Comparison of ENCODE assay signal across 15 mouse cellular contexts in the genomic region with DNA sequence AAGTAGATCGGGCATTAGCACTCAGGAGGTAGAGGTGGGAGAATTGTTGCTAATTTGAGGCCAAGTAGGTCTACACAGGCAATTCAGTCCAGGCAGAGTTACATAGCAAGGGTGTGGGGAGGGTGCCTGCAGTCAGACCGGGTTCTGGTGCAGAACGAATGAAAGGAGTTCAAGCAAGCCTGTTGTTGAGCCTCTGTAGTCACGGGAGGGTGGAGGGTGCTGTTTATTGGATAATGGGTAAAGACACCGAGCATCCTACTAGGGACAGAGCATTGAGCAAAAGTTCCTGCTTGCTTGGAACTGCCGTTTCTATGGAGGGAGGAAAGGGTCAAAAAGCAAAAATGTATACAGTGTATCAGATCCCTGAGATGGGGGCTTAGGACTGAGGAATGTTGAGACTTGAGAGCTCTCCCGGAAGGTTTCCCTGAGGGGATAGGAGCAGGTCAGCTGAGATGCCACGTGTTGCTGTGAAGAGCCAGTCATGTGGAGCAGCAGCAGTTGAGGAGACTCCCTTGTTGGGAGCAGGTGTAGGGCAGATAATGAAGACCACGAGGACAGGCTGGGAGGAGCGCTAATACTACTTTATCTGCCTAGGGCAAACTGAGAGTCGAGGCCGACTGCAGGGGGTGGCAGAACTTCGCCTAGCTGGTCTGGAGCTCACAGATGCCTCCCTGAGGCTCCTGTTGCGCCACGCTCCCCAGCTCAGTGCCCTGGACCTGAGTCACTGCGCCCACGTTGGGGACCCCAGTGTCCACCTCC. TPM values are rescaled to one million over a fixed set of nuclear protein-coding genes. Genes with fewer than 3 reads are reported as not detected.
A peak's percentile ranks its signal among the peaks of the same experiment; 100 is the strongest.
DNase-seq lines count a peak whose midpoint lies in the region; ATAC-seq and TF ChIP-seq lines count a peak whose summit lies in the region.
"Had no signal": no experiment of that assay in that cellular context is flagged by ENCODE, and none has a peak within 500 bp of the region (broad histone marks: within the 10 kb centered on the region; RNA-seq: fewer than 3 reads in every experiment).

No protein-coding gene starts in this region.

- no peaks in the 10 kb centered on the region for H3K9me3 ChIP-seq in limb, embryonic 11.5 days (ENCODE audit: control insufficient read depth, low read length)
- H3K9me3 ChIP-seq in limb, embryonic 10.5 days (replicated peaks) = no peaks in the 10 kb centered on the region
- H3K9me3 ChIP-seq in liver, embryonic 11.5 days (ENCODE audit: control insufficient read depth, low read length) = no peaks in the 10 kb centered on the region
- no peaks in the 10 kb centered on the region for H3K9me3 ChIP-seq in intestine, postnatal 0 days (ENCODE audit: control insufficient read depth)
- H3K9me3 ChIP-seq: forebrain, embryonic 15.5 days; neural tube, embryonic 12.5 days had no signal

- no peaks in the 10 kb centered on the region for H3K27me3 ChIP-seq in limb, embryonic 11.5 days (ENCODE audit: control insufficient read depth, insufficient read depth, low read length)
- H3K27me3 ChIP-seq in limb, embryonic 10.5 days (ENCODE audit: low read depth, poor library complexity, severe bottlenecking) = no peaks in the 10 kb centered on the region
- H3K27me3 ChIP-seq in liver, embryonic 11.5 days (replicated peaks; ENCODE audit: control insufficient read depth, insufficient read depth, low read length) = no peaks in the 10 kb centered on the region
- H3K27me3 ChIP-seq in intestine, postnatal 0 days (replicated peaks; ENCODE audit: control insufficient read depth, insufficient read depth, low read length) = no peaks in the 10 kb centered on the region
- H3K27me3 ChIP-seq: forebrain, embryonic 15.5 days; neural tube, embryonic 12.5 days had no signal

- H3K4me1 ChIP-seq in limb, embryonic 11.5 days (ENCODE audit: control insufficient read depth, insufficient read depth, low read length) = peaks cover 12% of the 10 kb centered on the region
- H3K4me1 ChIP-seq in limb, embryonic 10.5 days = peaks cover 39% of the 10 kb centered on the region
- H3K4me1 ChIP-seq in liver, embryonic 11.5 days (replicated peaks; ENCODE audit: control insufficient read depth, insufficient read depth, low read length) = peaks cover 36% of the 10 kb centered on the region
- H3K4me1 ChIP-seq in intestine, postnatal 0 days (replicated peaks; ENCODE audit: control insufficient read depth, insufficient read depth, low read length) = peaks cover 3% of the 10 kb centered on the region; the same call in 1 of the 2 replicates

- H3K36me3 ChIP-seq in limb, embryonic 11.5 days (ENCODE audit: control insufficient read depth, insufficient read depth, low read length) = peaks cover 15% of the 10 kb centered on the region
- H3K36me3 ChIP-seq in limb, embryonic 10.5 days = peaks cover 66% of the 10 kb centered on the region
- H3K36me3 ChIP-seq in liver, embryonic 11.5 days (ENCODE audit: control insufficient read depth, insufficient read depth, low read length) = peaks cover 13% of the 10 kb centered on the region; the same call in 1 of the 2 replicates
- peaks cover 43% of the 10 kb centered on the region for H3K36me3 ChIP-seq in intestine, postnatal 0 days (ENCODE audit: control insufficient read depth, insufficient read depth)

- 0 out of 2 replicates have a peak overlapping the region, but pooled peaks have one; percentile 14 for H3K27ac ChIP-seq in limb, embryonic 11.5 days (replicated peaks; ENCODE audit: low read depth, low read length)
- no peak overlapping the region for H3K27ac ChIP-seq in limb, embryonic 10.5 days
- H3K27ac ChIP-seq in liver, embryonic 11.5 days (ENCODE audit: low read depth, low read length) = peak overlapping the region; percentile 93
- H3K27ac ChIP-seq in intestine, postnatal 0 days (ENCODE audit: low read depth, low read length) = no peak overlapping the region
- H3K27ac ChIP-seq: neural tube, embryonic 12.5 days had no signal

- no peak overlapping the region for H3K9ac ChIP-seq in limb, embryonic 11.5 days (ENCODE audit: low read length)
- H3K9ac ChIP-seq in liver, embryonic 11.5 days (ENCODE audit: low read depth, low read length) = peak overlapping the region; percentile 69
- no peak overlapping the region for H3K9ac ChIP-seq in intestine, postnatal 0 days (ENCODE audit: low read depth, low read length)
- H3K9ac ChIP-seq: forebrain, embryonic 15.5 days; neural tube, embryonic 12.5 days had no signal

- ATAC-seq in limb, embryonic 11.5 days (ENCODE audit: insufficient number of reproducible peaks, low FRiP score, low TSS enrichment, low read depth) = no peak
- peak; percentile 89 for ATAC-seq in liver, embryonic 11.5 days (replicated peaks; ENCODE audit: low FRiP score)
- no peak for ATAC-seq in intestine, postnatal 0 days
- ATAC-seq: forebrain, embryonic 15.5 days had no signal

- no peak for TF ChIP-seq CTCF in intestine, postnatal 0 days (IDR thresholded peaks at IDR 0.05; ENCODE audit: low read depth)

- H3K4me3 ChIP-seq in limb, embryonic 11.5 days (ENCODE audit: low read depth, low read length) = no peak overlapping the region
- no peak overlapping the region for H3K4me3 ChIP-seq in limb, embryonic 10.5 days
- peak overlapping the region; percentile 79 for H3K4me3 ChIP-seq in liver, embryonic 11.5 days (ENCODE audit: low read depth, low read length)
- no peak overlapping the region for H3K4me3 ChIP-seq in intestine, postnatal 0 days (ENCODE audit: low read depth, low read length)
- H3K4me3 ChIP-seq: forebrain, embryonic 15.5 days; layer of hippocampus, adult 2 months; neural tube, embryonic 12.5 days had no signal

- 84% methylated on average over 17 of the region's 17 CpGs for WGBS in limb, embryonic 11.5 days
- 84% methylated on average over 17 of the region's 17 CpGs for WGBS in limb, embryonic 10.5 days
- WGBS in liver, embryonic 11.5 days = 53% methylated on average over 17 of the region's 17 CpGs
- 72% methylated on average over 17 of the region's 17 CpGs for WGBS in intestine, postnatal 0 days

- no peak overlapping the region for H3K4me2 ChIP-seq in limb, embryonic 11.5 days (ENCODE audit: low read depth, severe bottlenecking)
- H3K4me2 ChIP-seq in liver, embryonic 11.5 days = peak overlapping the region; percentile 94
- H3K4me2 ChIP-seq in intestine, postnatal 0 days (replicated peaks; ENCODE audit: low read depth) = no peak overlapping the region
- H3K4me2 ChIP-seq: forebrain, embryonic 15.5 days; midbrain, embryonic 11.5 days had no signal

- no peak for DNase-seq in limb, embryonic 11.5 days (ENCODE audit: low spot score)
- DNase-seq in limb, embryonic 10.5 days (ENCODE audit: low spot score) = no peak
- DNase-seq in ZHBTc4 (ENCODE audit: low read depth, low spot score) = peak; percentile 51
- peak; percentile 67 for DNase-seq in liver, embryonic 11.5 days (ENCODE audit: low spot score)
- DNase-seq in spleen, postnatal 36 days (ENCODE audit: low spot score in 2 of 2) = peak; percentile 60 to 72
- DNase-seq in right cerebral cortex, postnatal 4 days = no peak
- no peak for DNase-seq in ovary, postnatal 14 days (ENCODE audit: low spot score)
- DNase-seq: kidney, adult 2 months; right cerebral cortex, postnatal 14 days; thymus, postnatal 36 days had no signal

RNA-seq across cellular contexts. Expression of a gene that starts 2.6 kb away (rescaled TPM):
- 11.7 and 12.3 TPM in 2 replicates for polyA plus RNA-seq in limb, embryonic 11.5 days (2014; fragmentation: Nextera tagmentation; extraction: Ambion mirVana)
- 15.2 and 16.0 TPM in 2 replicates for polyA plus RNA-seq in limb, embryonic 10.5 days (2016; fragmentation: Nextera tagmentation; extraction: Ambion mirVana)
- polyA plus RNA-seq in liver, embryonic 11.5 days (2014; fragmentation: Nextera tagmentation; extraction: Ambion mirVana) = 22.0 and 23.7 TPM in 2 replicates
- 18.7 and 21.8 TPM in 2 replicates for polyA plus RNA-seq in intestine, postnatal 0 days (2015; fragmentation: Nextera tagmentation; extraction: Ambion mirVana)

RNA-seq across cellular contexts. Expression of a gene that starts 9.4 kb away (rescaled TPM):
- 31.5 and 38.0 TPM in 2 replicates for polyA plus RNA-seq in limb, embryonic 11.5 days (2014; fragmentation: Nextera tagmentation; extraction: Ambion mirVana)
- polyA plus RNA-seq in limb, embryonic 10.5 days (2016; fragmentation: Nextera tagmentation; extraction: Ambion mirVana) = 21.9 and 24.2 TPM in 2 replicates
- 24.2 and 26.0 TPM in 2 replicates for polyA plus RNA-seq in liver, embryonic 11.5 days (2014; fragmentation: Nextera tagmentation; extraction: Ambion mirVana)
- 9.7 and 9.9 TPM in 2 replicates for polyA plus RNA-seq in intestine, postnatal 0 days (2015; fragmentation: Nextera tagmentation; extraction: Ambion mirVana)

RNA-seq across cellular contexts. Expression of a gene that starts 18.4 kb away (rescaled TPM):
- not detected in 2 replicates for polyA plus RNA-seq in limb, embryonic 11.5 days (2014; fragmentation: Nextera tagmentation; extraction: Ambion mirVana)
- not detected in 2 replicates for polyA plus RNA-seq in limb, embryonic 10.5 days (2016; fragmentation: Nextera tagmentation; extraction: Ambion mirVana)
- not detected in 2 replicates for polyA plus RNA-seq in liver, embryonic 11.5 days (2014; fragmentation: Nextera tagmentation; extraction: Ambion mirVana)
- not detected in 2 replicates for polyA plus RNA-seq in intestine, postnatal 0 days (2015; fragmentation: Nextera tagmentation; extraction: Ambion mirVana)
- polyA plus RNA-seq: forebrain, embryonic 15.5 days; kidney, adult 2 months; midbrain, embryonic 11.5 days; neural tube, embryonic 12.5 days had no signal

RNA-seq across cellular contexts. Expression of a gene that starts 22.7 kb away (rescaled TPM):
- polyA plus RNA-seq in limb, embryonic 11.5 days (2014; fragmentation: Nextera tagmentation; extraction: Ambion mirVana) = 9.8 and 10.9 TPM in 2 replicates
- 9.4 and 10.8 TPM in 2 replicates for polyA plus RNA-seq in limb, embryonic 10.5 days (2016; fragmentation: Nextera tagmentation; extraction: Ambion mirVana)
- polyA plus RNA-seq in liver, embryonic 11.5 days (2014; fragmentation: Nextera tagmentation; extraction: Ambion mirVana) = 3.1 and 3.7 TPM in 2 replicates
- 2.1 and 2.2 TPM in 2 replicates for polyA plus RNA-seq in intestine, postnatal 0 days (2015; fragmentation: Nextera tagmentation; extraction: Ambion mirVana)

RNA-seq across cellular contexts. Expression of a gene that starts 33.4 kb away (rescaled TPM):
- polyA plus RNA-seq in limb, embryonic 11.5 days (2014; fragmentation: Nextera tagmentation; extraction: Ambion mirVana) = 7.0 and 8.0 TPM in 2 replicates
- 5.5 and 8.2 TPM in 2 replicates for polyA plus RNA-seq in limb, embryonic 10.5 days (2016; fragmentation: Nextera tagmentation; extraction: Ambion mirVana)
- polyA plus RNA-seq in liver, embryonic 11.5 days (2014; fragmentation: Nextera tagmentation; extraction: Ambion mirVana) = 31.4 and 32.4 TPM in 2 replicates
- 35.2 and 37.3 TPM in 2 replicates for polyA plus RNA-seq in intestine, postnatal 0 days (2015; fragmentation: Nextera tagmentation; extraction: Ambion mirVana)

Comparison
In these comparisons a context has a peak if more than half of its experiments do, and no peak if none do; other contexts are left out.
1. H3K27ac ChIP-seq: peak in limb, embryonic 11.5 days (single experiment) and liver, embryonic 11.5 days (single experiment); none in limb, embryonic 10.5 days (single experiment) and intestine, postnatal 0 days (single experiment).
2. DNase-seq: peak in ZHBTc4 (single experiment), liver, embryonic 11.5 days (single experiment) and spleen, postnatal 36 days (2 of 2); none in limb, embryonic 11.5 days (single experiment), limb, embryonic 10.5 days (single experiment), right cerebral cortex, postnatal 4 days (single experiment) and ovary, postnatal 14 days (single experiment).